Mouse (Mus musculus): ENCODE results near the gene Creb5. TPM values are rescaled to one million over a fixed set of nuclear protein-coding genes. Genes with fewer than 3 reads are reported as not detected.
A peak's percentile ranks its signal among the peaks of the same experiment; 100 is the strongest.

Creb5 gene
- polyA plus RNA-seq, 1 experiment from 2014 or later: 13.9 TPM

DNA sequence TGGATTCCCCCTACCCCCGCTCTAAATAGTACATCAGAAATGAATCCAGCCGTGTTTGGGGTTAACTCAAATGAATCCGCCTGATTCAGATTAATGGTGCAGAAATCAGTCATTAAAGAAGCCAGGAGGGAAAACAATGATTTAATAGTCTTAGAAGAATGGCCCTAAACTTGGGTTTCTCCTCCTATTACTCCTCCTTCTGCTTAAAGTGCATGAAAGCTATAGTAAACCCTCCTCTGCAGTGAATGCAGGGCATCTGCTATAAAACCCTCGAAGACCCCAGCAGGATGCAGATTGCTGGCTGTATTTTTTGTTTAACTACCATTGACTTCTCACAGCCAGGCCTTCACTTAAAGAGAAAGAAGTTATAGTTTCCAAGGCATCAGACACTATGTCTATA is 307.2 kb downstream of the Creb5 start:
- H3K27ac ChIP-seq (replicated peaks): no peak overlapping the region
- 74% methylated on average over 4 of the region's 4 CpGs for WGBS
- H3K27me3 ChIP-seq (replicated peaks; ENCODE audit: low read depth, poor library complexity, severe bottlenecking): no peaks in the 10 kb centered on the region
- DNase-seq (ENCODE audit: low spot score): no peak
- no peaks in the 10 kb centered on the region for H3K36me3 ChIP-seq (replicated peaks)
- H3K9me3 ChIP-seq: no peaks in the 10 kb centered on the region
- H3K4me1 ChIP-seq: peaks cover 20% of the 10 kb centered on the region
- H3K4me3 ChIP-seq: no peak overlapping the region

DNA sequence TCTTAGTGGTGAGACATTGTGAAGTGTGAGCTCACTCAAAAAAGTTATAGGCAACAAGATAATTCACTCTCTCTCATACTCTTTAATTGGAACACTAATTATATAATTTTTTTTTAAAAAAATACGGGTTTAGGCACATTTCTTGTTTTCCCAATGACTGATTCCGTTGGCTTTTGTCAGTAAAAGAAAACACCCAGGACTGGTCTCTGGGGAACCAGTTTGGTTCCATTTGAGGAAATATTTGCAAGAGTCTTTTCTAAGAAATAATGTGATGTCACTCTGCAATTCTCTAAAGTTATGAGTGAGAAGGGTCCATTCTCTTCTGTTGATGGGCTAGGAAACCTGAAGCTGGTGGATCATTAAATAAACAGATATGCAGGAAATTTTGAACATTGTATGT is 309.3 kb downstream of the Creb5 start:
- H3K36me3 ChIP-seq (replicated peaks): no peaks in the 10 kb centered on the region
- WGBS: 76% methylated on average over 2 of the region's 2 CpGs
- H3K27ac ChIP-seq (replicated peaks): no peak overlapping the region
- no peak for DNase-seq (ENCODE audit: low spot score)
- no peak overlapping the region for H3K4me3 ChIP-seq
- peaks cover 20% of the 10 kb centered on the region for H3K4me1 ChIP-seq
- no peaks in the 10 kb centered on the region for H3K27me3 ChIP-seq (replicated peaks; ENCODE audit: low read depth, poor library complexity, severe bottlenecking)
- no peaks in the 10 kb centered on the region for H3K9me3 ChIP-seq

DNA sequence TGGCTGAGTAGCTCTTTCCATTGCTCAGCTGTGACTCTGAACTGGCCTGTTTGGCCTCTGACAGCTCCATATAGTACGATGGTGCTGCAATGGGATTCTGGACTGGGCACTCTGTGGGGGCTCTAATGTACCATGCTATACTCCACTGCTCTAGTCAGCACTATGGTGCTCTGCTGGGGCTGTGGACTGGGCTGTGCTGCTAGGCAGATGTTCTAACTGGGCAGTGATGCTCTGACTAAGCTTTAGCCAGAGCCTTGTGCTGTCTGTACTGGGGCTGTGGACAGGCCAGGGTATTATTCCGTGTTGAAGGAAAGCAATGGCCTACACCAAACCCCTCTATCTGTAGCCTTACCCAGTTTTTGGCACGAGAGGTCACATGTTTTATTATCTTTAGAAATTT is 316.0 kb downstream of the Creb5 start:
- 83% methylated on average over 3 of the region's 3 CpGs for WGBS
- Histone ChIP-seq H3K4me1 (peaks cover 14% of the 10 kb centered on the region), H3K4me3 (no peak overlapping the region), H3K27me3 (replicated peaks; ENCODE audit: low read depth, poor library complexity, severe bottlenecking) (no peaks in the 10 kb centered on the region), H3K9me3 (no peaks in the 10 kb centered on the region), H3K27ac (replicated peaks) (0 out of 2 replicates have a peak overlapping the region, but pooled peaks have one; percentile 2), H3K36me3 (replicated peaks) (no peaks in the 10 kb centered on the region)
- no peak for DNase-seq (ENCODE audit: low spot score)

DNA sequence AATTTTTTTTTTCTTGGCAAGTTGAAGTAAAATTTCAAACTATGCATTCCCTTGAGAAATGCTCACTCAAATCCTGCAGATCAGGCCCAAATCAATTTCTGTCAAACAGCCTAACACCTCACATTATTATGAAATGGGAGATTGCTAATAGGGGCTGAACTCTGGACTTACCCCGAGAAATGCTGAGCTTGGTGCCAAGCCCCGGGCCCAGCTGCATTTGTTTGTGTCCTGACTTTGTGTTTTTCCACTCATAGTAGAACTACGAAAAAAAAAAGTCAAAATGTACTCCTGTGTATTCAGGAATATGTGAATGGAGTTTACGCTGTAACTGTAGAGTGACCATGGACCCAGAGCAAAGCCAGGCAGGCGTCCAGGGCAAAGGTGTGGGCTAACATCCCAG is 316.6 kb downstream of the Creb5 start:
- no peak overlapping the region for H3K27ac ChIP-seq (replicated peaks)
- H3K9me3 ChIP-seq: no peaks in the 10 kb centered on the region
- H3K4me3 ChIP-seq: no peak overlapping the region
- H3K4me1 ChIP-seq: peaks cover 15% of the 10 kb centered on the region
- no peak for DNase-seq (ENCODE audit: low spot score)
- no peaks in the 10 kb centered on the region for H3K27me3 ChIP-seq (replicated peaks; ENCODE audit: low read depth, poor library complexity, severe bottlenecking)
- 84% methylated on average over 5 of the region's 5 CpGs for WGBS
- H3K36me3 ChIP-seq (replicated peaks): no peaks in the 10 kb centered on the region

DNA sequence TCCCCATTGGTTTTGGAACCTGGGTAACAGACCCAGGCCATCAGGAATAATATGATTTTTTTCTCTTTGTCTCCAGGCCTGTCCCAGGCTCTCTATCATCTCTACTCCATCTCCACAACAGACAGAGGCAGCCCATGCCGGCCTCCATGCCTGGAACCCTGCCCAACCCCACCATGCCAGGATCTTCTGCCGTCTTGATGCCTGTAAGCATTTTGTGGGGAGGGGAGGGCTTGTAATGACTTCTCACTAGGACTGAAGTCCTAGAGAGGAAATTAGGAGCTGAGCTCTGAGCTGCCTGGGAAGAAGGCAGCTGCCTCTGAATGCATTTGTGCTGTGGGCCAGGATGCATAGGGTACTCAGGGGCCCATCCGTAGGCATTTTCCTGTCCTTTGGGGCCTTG is 317.3 kb downstream of the Creb5 start:
- H3K36me3 ChIP-seq (replicated peaks): no peaks in the 10 kb centered on the region
- H3K9me3 ChIP-seq: no peaks in the 10 kb centered on the region
- H3K4me3 ChIP-seq: no peak overlapping the region
- DNase-seq (ENCODE audit: low spot score): no peak
- H3K27me3 ChIP-seq (replicated peaks; ENCODE audit: low read depth, poor library complexity, severe bottlenecking): no peaks in the 10 kb centered on the region
- 87% methylated on average over 3 of the region's 3 CpGs for WGBS
- peaks cover 18% of the 10 kb centered on the region for H3K4me1 ChIP-seq
- peak overlapping the region; percentile 51; the same call in 1 of the 2 replicates for H3K27ac ChIP-seq (replicated peaks)

DNA sequence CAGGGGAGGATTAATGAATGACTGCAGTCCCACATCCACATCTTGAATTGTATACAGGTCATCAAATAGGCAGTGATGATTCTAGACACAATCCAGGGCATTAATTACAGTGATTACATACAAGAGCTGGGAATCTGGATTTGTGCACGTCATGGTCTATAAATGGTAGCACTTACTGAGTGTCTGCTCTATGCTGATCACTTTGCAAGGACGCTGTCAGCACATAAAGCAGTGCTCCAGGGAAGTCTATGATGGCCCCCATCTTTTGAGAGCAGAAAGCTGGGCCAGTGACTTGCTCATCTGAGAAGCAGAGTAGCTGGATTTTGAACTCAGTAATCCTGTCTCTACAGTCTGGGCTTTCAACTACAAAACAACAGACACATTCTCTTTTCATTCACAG is 318.1 kb downstream of the Creb5 start:
- H3K9me3 ChIP-seq: no peaks in the 10 kb centered on the region
- H3K27ac ChIP-seq (replicated peaks): no peak overlapping the region
- peaks cover 14% of the 10 kb centered on the region for H3K4me1 ChIP-seq
- H3K27me3 ChIP-seq (replicated peaks; ENCODE audit: low read depth, poor library complexity, severe bottlenecking): no peaks in the 10 kb centered on the region
- no peak for DNase-seq (ENCODE audit: low spot score)
- no peaks in the 10 kb centered on the region for H3K36me3 ChIP-seq (replicated peaks)
- no peak overlapping the region for H3K4me3 ChIP-seq
- 79% methylated on average over 2 of the region's 2 CpGs for WGBS

DNA sequence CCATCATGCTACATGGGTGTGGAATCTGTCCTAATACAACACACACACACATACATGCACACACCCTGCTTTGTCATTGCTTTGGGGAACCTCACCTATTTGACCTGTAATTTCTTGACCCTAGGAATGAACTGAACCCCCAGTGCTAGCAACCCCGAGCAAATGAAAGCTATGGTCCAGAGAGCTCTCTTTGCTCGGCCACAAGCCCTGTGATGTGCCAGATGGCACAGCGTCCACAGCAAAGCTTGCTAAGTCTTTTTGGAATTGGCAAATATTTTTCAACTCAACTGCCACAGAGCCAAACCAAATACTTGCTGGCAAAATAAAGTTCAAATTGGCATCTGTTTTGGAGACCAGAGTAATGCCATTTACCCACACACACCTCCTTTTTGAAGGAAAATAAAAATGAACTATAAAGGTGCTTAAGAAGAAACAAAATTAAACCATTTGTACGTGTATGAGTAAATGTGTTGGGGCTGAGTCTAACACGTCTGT is 324.4 kb downstream of the Creb5 start:
- no peak overlapping the region for H3K27ac ChIP-seq (replicated peaks)
- no peak for DNase-seq (ENCODE audit: low spot score)
- 82% methylated on average over 5 of the region's 5 CpGs for WGBS

DNA sequence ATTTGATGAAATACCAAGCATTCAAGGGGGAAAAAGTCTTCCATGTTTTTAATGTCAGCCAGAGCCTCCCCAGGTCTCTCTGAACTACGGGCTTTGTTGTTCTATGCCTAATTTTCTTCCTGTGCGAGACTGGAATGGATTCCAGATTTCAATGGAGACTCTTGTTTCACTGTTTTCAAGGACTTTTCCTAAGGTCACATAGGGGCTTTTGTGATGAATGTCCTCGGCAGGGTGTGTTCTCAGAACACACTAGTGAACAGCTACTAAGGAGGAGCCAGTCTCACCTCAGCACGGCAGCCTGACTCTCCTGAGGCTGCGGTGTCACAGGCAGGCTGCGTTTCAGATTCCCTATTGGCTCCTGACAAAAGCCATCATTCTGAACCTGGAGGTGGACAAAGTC is 325.6 kb downstream of the Creb5 start:
- no peaks in the 10 kb centered on the region; the same call in 1 of the 2 replicates for H3K27me3 ChIP-seq (replicated peaks; ENCODE audit: low read depth, poor library complexity, severe bottlenecking)
- H3K36me3 ChIP-seq (replicated peaks): no peaks in the 10 kb centered on the region
- WGBS: 23% methylated on average over 6 of the region's 6 CpGs
- peak overlapping the region; percentile 26; the same call in 1 of the 2 replicates for H3K4me3 ChIP-seq
- DNase-seq (ENCODE audit: low spot score): peak; percentile 49
- no peaks in the 10 kb centered on the region for H3K9me3 ChIP-seq
- peaks cover 47% of the 10 kb centered on the region for H3K4me1 ChIP-seq
- H3K27ac ChIP-seq (replicated peaks): peak overlapping the region; percentile 81

More for the DNA sequence above, 324.4 kb downstream of the Creb5 start:
- Histone ChIP-seq H3K36me3 (replicated peaks) (no peaks in the 10 kb centered on the region), H3K9me3 (no peaks in the 10 kb centered on the region), H3K4me3 (no peak overlapping the region), H3K27me3 (replicated peaks; ENCODE audit: low read depth, poor library complexity, severe bottlenecking) (no peaks in the 10 kb centered on the region), H3K4me1 (peaks cover 44% of the 10 kb centered on the region)

DNA sequence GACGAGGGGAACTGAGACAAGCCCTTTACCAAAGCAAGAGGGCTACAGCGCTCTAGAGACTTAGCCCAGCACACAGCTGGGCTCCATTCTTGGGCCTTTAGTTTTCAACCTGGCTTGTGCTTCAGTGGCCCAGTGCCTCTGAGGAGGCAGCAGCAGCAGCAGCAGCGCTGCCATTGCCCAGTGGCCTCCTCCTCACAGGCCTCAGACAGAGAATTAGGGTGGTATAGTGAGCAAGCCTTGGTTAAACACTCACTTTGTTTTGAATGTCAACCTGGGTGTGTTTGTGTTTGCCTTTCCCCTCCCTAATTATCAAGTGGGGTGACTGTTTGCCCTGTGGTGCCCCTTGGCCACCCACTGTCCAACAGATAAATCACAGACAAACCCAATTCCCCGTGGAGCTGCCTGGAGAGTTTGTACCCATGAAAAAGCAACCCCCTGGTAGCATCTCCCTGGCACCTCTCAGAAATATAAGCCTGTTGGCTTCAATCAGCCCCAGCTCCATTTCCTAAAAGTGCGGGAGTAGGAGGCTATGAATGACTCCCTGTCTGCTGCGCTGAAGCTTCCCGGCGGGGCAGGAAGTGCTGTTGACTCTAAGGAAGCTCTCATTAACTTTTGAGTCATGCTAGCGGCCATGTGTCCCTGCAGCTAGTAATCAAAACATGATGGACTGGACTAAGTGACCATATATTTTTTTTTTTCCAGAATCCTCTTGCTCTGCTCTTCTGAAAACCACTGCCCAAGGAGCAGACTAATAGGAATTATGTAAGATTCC is 328.6 kb downstream of the Creb5 start:
- H3K36me3 ChIP-seq (replicated peaks): no peaks in the 10 kb centered on the region
- peaks cover 46% of the 10 kb centered on the region for H3K4me1 ChIP-seq
- no peak overlapping the region for H3K4me3 ChIP-seq
- H3K9me3 ChIP-seq: no peaks in the 10 kb centered on the region
- H3K27me3 ChIP-seq (replicated peaks; ENCODE audit: low read depth, poor library complexity, severe bottlenecking): no peaks in the 10 kb centered on the region; the same call in 1 of the 2 replicates
- 29% methylated on average over 9 of the region's 9 CpGs for WGBS
- peak; percentile 58 for DNase-seq (ENCODE audit: low spot score)
- H3K27ac ChIP-seq (replicated peaks): peak overlapping the region; percentile 62

DNA sequence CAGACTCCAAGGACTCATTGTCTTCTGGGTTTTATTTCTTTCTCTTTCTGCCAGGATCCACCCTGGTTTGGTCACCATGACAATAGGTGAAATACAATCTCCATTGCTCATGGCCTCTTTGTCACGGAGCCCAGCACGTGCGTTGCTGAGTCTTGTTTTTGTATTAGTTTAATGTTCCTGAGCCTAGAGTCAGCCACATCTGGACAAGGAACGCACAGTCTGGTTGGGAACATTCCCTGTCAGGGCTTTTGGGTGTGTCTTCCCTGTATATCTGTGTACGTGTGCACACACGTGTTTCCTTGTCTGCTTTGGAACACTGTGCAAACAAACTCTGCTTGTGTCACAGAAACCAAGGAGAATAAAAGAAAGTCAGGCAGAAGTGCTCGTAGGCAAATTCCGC is 331.1 kb downstream of the Creb5 start:
- no peak for DNase-seq (ENCODE audit: low spot score)
- no peaks in the 10 kb centered on the region; the same call in 1 of the 2 replicates for H3K27me3 ChIP-seq (replicated peaks; ENCODE audit: low read depth, poor library complexity, severe bottlenecking)
- WGBS: 76% methylated on average over 8 of the region's 8 CpGs
- H3K4me1 ChIP-seq: peaks cover 36% of the 10 kb centered on the region
- no peaks in the 10 kb centered on the region for H3K36me3 ChIP-seq (replicated peaks)
- H3K9me3 ChIP-seq: no peaks in the 10 kb centered on the region
- no peak overlapping the region for H3K4me3 ChIP-seq
- no peak overlapping the region for H3K27ac ChIP-seq (replicated peaks)

DNA sequence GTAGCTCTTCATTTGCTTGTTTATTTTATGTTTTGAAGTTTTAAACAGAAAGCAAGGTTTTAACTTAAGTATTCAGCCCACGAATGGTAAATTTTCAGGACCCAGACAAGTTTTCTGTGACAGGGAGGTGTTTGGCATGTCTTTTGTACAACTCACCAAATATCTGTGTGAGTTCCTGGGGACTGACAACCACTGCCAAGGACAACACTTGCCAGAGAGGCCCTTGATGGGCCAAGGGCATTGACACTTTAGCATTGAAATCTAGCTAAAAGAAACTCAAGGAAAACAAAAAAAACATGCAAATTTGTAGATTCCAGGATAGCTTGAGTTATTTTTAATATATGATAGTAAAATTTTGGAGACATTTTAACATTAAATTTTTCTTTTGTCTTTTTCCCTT is 332.6 kb downstream of the Creb5 start:
- Histone ChIP-seq H3K27ac (replicated peaks) (no peak overlapping the region), H3K4me3 (no peak overlapping the region), H3K27me3 (replicated peaks; ENCODE audit: low read depth, poor library complexity, severe bottlenecking) (no peaks in the 10 kb centered on the region; the same call in 1 of the 2 replicates), H3K4me1 (peaks cover 35% of the 10 kb centered on the region), H3K36me3 (replicated peaks) (no peaks in the 10 kb centered on the region), H3K9me3 (no peaks in the 10 kb centered on the region)
- no peak for DNase-seq (ENCODE audit: low spot score)
- WGBS: 86% methylated on average over 1 of the region's 1 CpGs

DNA sequence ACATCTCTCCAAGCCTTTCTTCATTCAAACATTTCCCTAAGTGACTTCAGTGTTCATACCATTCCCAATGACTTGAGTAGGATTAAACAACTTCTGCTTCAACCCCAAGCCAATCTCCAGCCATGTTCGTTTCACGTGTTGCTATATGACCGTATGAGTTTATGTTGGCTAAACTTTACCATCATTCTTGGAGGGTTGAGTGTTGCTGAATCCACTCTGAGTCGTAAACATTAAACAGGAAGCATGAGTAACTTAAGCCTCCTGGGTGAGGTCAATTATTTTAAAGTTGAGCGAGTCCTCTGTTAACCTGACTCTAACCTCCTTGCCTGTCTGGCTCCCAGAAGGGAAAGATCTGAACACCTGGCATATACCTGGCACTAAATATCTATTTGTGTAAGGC is 334.2 kb downstream of the Creb5 start:
- no peaks in the 10 kb centered on the region for H3K36me3 ChIP-seq (replicated peaks)

More for the DNA sequence above, 334.2 kb downstream of the Creb5 start:
- H3K4me1 ChIP-seq: peaks cover 27% of the 10 kb centered on the region
- H3K27me3 ChIP-seq (replicated peaks; ENCODE audit: low read depth, poor library complexity, severe bottlenecking): no peaks in the 10 kb centered on the region; the same call in 1 of the 2 replicates
- DNase-seq (ENCODE audit: low spot score): no peak
- H3K27ac ChIP-seq (replicated peaks): no peak overlapping the region
- no peaks in the 10 kb centered on the region for H3K9me3 ChIP-seq
- no peak overlapping the region for H3K4me3 ChIP-seq
- WGBS: 83% methylated on average over 5 of the region's 5 CpGs

All from embryonic facial prominence, embryonic 10.5 days (tissue).